Mouse (Mus musculus) CD4-positive helper T cell, adult 2 months (primary cell): ENCODE measurements around the gene Fam198b.

ENCODE experiments used
- DNase-seq: peaks from one replicate; pipeline ENCODE4 v3.0.0-alpha.2; 2012; ENCODE audit warnings: low read depth, missing footprints, low spot score

Gene Fam198b

GRCm38 (mm10) chr3:79884305-79884704 is at the start of gene Fam198b:
Gene Fam198b, plus strand, starts transcription at chr3:79884533.
- DNase-seq, result no peak

- DNase-seq, result peak; percentile 8
Measured at GRCm38 (mm10) chr3:79838751-79839150, 45.6 kb upstream of the Fam198b start.

GRCm38 (mm10) chr3:79841475-79841874 is 42.9 kb upstream of the Fam198b start:
- DNase-seq, result no peak

GRCm38 (mm10) chr3:79842165-79842564 is 42.2 kb upstream of the Fam198b start:
- DNase-seq, result peak; percentile 89

DNA sequence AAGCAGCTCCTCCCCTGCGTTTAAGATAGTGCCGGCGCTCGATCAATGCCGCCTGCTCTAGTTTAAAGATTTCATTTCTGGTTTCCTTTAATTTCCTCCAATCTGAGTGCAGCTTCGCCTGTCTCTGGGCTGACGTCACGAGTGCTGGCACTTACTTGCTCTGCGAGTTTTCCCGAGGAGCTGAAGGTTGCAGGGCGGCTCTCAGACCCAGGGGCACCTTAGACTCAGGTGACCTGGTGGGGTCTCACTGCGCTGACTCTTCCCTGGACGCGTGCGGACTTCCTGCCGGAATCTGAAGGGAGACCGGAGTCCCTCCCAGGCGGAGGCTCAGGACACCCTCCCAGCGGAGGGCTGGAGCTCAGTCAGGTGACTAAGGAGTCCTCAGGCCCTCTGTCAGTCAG is 41.7 kb upstream of the Fam198b start:
- DNase-seq, result peak; percentile 83

GRCm38 (mm10) chr3:79843999-79844398 is 40.3 kb upstream of the Fam198b start:
- peak; percentile 22 for DNase-seq

- DNase-seq, result no peak
Measured at GRCm38 (mm10) chr3:79846633-79847032, 37.7 kb upstream of the Fam198b start.

- no peak for DNase-seq
Measured at GRCm38 (mm10) chr3:79848841-79849240, 35.5 kb upstream of the Fam198b start.

DNA sequence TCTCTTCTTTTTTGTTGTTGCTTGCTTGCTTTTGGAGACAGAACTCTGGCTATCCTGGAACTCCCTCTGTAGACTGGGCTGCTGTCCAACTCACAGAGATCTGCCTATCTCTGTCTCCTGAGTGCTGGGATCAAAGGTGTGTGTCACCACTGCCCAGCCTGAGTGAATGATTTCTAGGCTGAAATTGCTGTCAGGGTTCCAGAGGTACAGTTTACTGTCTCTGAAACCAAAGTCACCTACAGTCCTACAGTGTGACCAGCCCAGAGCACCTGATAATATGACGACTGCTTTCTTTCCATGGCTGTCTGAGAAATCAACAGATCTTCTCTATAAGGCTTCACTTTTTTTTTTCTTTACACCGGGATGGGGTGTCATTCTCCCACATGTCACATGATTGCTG is 34.7 kb upstream of the Fam198b start:
- no peak for DNase-seq

GRCm38 (mm10) chr3:79850656-79851055 is 33.7 kb upstream of the Fam198b start:
- no peak for DNase-seq

DNA sequence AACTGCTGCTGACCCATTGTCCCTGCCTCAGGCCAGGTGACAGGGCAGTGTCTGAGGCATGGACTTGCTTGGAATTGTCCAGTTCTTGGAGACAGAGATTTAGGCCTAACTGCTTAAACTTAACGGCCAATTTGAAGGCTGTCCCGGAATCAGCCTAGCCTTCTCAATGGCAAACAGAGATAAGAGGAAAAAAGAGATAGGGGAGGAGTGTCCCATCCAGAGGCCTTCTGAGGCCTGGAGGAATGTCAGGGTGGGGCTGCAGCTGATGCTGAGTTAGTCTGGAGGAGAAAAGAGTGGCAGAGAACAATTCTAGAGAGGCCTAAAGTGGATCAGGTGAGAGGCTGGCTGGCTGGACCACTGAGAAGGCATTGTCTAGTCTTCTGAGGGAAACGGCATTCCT is 32.2 kb upstream of the Fam198b start:
- no peak for DNase-seq

DNA sequence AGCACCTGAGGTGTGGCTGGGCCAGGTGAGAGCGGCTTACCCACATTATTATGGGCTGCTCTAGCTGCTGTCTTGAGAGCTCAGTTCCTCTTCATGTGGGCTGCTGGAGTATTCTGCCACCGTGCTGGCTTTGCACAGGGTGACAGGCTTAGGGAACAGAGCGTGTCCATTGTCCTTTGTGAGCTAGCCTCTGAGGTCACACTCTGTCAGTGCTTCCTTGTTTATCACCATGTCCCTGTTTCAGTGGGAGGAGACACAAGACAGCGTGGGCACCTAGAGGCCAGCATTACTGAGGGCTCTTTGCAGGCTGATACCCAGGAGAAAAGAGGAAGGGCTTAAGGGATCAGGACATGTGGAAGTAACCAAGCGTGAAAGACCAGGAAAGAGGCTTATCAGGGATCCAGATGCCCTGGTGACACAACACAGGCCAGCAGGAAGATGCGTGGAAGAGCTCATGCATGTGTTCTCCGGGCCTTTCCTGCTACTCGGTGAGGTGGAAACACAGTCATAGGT is 31.6 kb upstream of the Fam198b start, which contains the start of gene Tmem144:
Tmem144 (minus strand) TSS at position 120 of the 513 bp plus-strand sequence.
- DNase-seq, result no peak

DNA sequence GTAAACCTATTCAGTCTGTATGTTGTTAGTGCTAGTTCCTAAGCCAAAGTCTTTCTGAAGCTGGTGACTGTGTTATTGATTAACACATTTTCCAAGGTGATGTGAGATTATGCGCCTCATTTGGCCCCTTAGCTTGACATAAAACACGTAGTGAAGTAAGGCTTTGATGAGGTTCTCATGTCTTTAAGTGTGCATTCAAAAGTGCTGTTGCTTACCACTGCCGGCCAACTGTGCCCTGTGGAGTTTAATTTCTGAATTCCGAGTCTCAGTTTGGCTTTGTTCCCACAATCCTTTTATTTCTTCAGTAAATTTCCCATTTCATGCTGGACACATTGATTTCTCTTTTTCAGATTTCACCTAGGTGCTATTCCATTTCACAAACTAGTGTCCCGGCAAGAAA is 26.6 kb upstream of the Fam198b start:
- no peak for DNase-seq

GRCm38 (mm10) chr3:79858221-79858620 is 26.1 kb upstream of the Fam198b start:
- DNase-seq, result no peak

DNA sequence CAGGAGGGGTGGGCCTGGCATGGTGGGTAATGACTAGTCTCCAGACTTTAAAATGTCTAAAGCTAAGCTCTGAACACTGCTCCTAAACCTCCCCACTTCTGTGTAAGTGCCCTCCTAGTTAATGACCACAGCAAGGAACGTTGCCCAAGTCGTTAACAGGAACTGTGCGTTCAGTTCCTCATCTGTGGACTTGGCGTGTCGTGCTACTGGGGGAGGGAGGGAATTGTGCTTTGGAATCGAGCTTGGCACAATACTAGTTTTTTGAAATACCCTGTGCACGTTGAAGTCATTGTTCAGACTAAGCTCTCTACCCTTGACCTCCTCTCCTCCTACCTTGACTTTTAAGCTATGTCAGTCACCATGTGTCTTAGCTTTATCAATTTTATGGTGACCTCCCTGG is 19.5 kb upstream of the Fam198b start:
- DNase-seq, result no peak

- DNase-seq, result no peak
Measured at GRCm38 (mm10) chr3:79866089-79866488, 18.2 kb upstream of the Fam198b start.

- no peak for DNase-seq
Measured at GRCm38 (mm10) chr3:79866526-79866925, 17.8 kb upstream of the Fam198b start.

DNA sequence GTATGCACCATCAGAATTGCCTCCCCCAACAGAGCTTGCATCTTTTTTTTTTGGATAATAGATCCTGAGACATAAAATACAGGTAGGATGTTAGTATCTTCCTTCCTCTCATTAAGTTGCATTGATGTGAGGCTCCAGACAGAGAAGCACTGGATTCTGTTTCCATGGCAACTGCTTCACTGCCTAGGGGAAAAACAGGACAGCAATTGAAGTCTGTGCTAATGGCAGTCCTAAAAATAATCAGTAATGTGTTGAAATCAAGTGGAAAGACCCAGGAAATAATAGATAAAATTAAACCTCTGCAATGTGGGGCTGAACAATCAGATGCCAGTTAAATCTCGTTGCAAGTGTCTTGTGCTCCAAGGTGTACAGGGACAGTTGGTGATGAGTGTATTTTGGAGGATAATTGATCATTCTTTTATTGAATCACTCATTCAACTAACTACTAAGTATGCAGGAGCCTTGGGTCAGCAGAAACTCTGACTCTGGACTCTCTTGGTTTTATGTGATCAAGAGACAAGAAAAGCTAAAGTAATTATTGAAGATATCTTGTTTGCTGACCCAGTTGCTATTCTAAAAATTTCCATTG is 17.1 kb upstream of the Fam198b start:
- DNase-seq, result no peak

- DNase-seq, result no peak
Measured at GRCm38 (mm10) chr3:79875471-79875870, 8.9 kb upstream of the Fam198b start.

- no peak for DNase-seq
Measured at GRCm38 (mm10) chr3:79878350-79878749, 6.0 kb upstream of the Fam198b start.

DNA sequence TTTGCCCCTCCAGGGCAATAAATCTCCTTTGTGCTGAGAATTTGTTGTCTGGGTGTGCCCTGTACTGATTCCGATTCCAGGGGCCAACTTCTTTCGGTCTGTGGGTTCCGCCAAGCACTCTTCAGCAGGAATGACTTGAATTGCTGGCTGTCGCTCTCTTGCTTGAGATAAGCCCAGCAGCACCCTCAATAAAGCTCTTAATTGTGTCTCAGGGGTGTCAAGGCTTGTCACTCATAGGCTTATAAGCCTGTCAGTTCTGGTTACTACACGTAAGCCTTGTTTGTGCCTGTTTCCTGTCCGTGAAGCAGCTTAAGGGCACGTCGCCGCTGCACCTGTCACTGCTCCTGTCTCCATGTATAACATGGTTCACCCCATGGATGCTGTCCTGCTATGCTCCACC is 5.1 kb upstream of the Fam198b start:
- no peak for DNase-seq

DNA sequence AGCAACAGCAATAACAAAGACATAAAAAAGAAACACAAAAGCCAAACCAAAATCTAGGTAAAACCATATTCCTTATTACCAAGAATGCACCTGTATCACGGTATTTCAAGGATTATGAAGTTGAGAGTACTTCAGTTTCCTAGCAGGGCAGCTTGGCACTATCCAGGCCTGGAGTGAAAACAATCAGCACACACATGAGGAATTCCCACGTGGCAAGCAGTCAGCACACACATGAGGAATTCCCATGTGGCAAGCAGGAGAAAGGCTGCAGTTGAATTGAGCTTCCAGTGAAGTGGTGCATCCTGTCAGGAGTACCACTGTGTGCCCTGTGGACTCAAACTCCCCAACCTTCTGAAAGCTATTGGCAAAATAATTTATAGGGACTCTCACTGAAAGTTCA is 2.7 kb upstream of the Fam198b start:
- DNase-seq, result no peak

GRCm38 (mm10) chr3:79883092-79883491 is 1.2 kb upstream of the Fam198b start:
- peak; percentile 24 for DNase-seq

GRCm38 (mm10) chr3:79884761-79885189 is 442 bp downstream of the Fam198b start:
- DNase-seq, result no peak
